Mouse (Mus musculus): Measurements from ENCODE around the gene Zfp9. TPM values are rescaled to one million over a fixed set of nuclear protein-coding genes. Genes with fewer than 3 reads are reported as not detected.

The Zfp9 gene
- total RNA-seq (2021), result 1 to 10 TPM; 6.3 to 8.0 TPM
- long read RNA-seq, experiment 1, partial matches to known transcripts, result 0 of 3 reads
- long read RNA-seq, experiment 1, other reads (novel, unspliced or antisense), result 2 of 3 reads
- long read RNA-seq, experiment 2, partial matches to known transcripts, result 1 of 3 reads
- long read RNA-seq, experiment 2, other reads (novel, unspliced or antisense), result 2 of 3 reads

- intact Hi-C loops (cut with DNase I), result no loop called here
Measured at GRCm38 (mm10) chr6:118478957-118479708, at the start of gene Zfp9. Gene Zfp9, minus strand, starts transcription at chr6:118479320.

GRCm38 (mm10) chr6:118520668-118521067, 41.5 kb upstream of the Zfp9 start:
- intact Hi-C loops (cut with DNase I), result no loop called here
- DNase-seq, result no peak

More at GRCm38 (mm10) chr6:118478957-118479708, at the start of gene Zfp9:
- DNase-seq, result peak; percentile 77 to 81

GRCm38 (mm10) chr6:118513335-118514012, 34.4 kb upstream of the Zfp9 start:
- no peak for DNase-seq
- intact Hi-C loops (cut with DNase I), result no loop called here

- intact Hi-C loops (cut with DNase I), result no loop called here
- no peak for DNase-seq
Measured at GRCm38 (mm10) chr6:118499010-118499409, 19.9 kb upstream of the Zfp9 start.

- no peak for DNase-seq
- intact Hi-C loops (cut with DNase I), result no loop called here
Measured at GRCm38 (mm10) chr6:118482125-118482524, 3.0 kb upstream of the Zfp9 start.

GRCm38 (mm10) chr6:118477875-118478785, 990 bp downstream of the Zfp9 start:
- no peak for DNase-seq
- intact Hi-C loops (cut with DNase I), result no loop called here

- no peak for DNase-seq
- intact Hi-C loops (cut with DNase I), result no loop called here
Measured at GRCm38 (mm10) chr6:118462069-118462705, 16.9 kb downstream of the Zfp9 start.

- DNase-seq, result no peak
- intact Hi-C loops (cut with DNase I), result no loop called here
Measured at GRCm38 (mm10) chr6:118457726-118458125, 21.4 kb downstream of the Zfp9 start.

- DNase-seq, result peak; percentile 79 to 80
- intact Hi-C loops (cut with DNase I), result no loop called here
Measured at GRCm38 (mm10) chr6:118455042-118455631, 24.0 kb downstream of the Zfp9 start, which contains the start of gene Zfp248. Gene Zfp248, minus strand, starts transcription at chr6:118455528.

GRCm38 (mm10) chr6:118454452-118454851, 24.7 kb downstream of the Zfp9 start:
- intact Hi-C loops (cut with DNase I), result no loop called here

GRCm38 (mm10) chr6:118431502-118431901, 47.6 kb downstream of the Zfp9 start:
- intact Hi-C loops (cut with DNase I), result no loop called here
- DNase-seq, result no peak

More at GRCm38 (mm10) chr6:118454452-118454851, 24.7 kb downstream of the Zfp9 start:
- no peak for DNase-seq

- intact Hi-C loops (cut with DNase I), result no loop called here
- no peak for DNase-seq
Measured at GRCm38 (mm10) chr6:118426666-118427065, 52.5 kb downstream of the Zfp9 start.

GRCm38 (mm10) chr6:118419050-118419920, 59.8 kb downstream of the Zfp9 start, which contains the start of gene Bms1:
Gene Bms1, minus strand, starts transcription at chr6:118419474.
- intact Hi-C loops (cut with DNase I), result no loop called here
- DNase-seq, result peak; percentile 94 to 98

Small RNA genes within 50 kb of the gene (microRNA-seq; reads per million reads assigned to microRNA genes)
- 0 reads per million in 2 experiments for gene Gm25953

Other genes starting within 250 kb of the Zfp9 start
- 10 to 100 TPM; 23.0 to 23.3 TPM for gene Bms1, start 59.8 kb downstream of the Zfp9 start, total RNA-seq (2021)
- 1 to 10 TPM in 1 of 2 experiments, under 1 TPM in 1; 0.79 to 1.3 TPM for gene Zfp248, start 23.8 kb downstream of the Zfp9 start, total RNA-seq (2021)
- gene Ankrd26, start 82.9 kb upstream of the Zfp9 start, total RNA-seq (2021), result 1 to 10 TPM; 1.7 to 1.9 TPM

All from gastrocnemius, postnatal 36 days (tissue).